Mouse (Mus musculus): Measurements from ENCODE around the gene Slc43a2.
"Not testable (repeated sequence)": the region's sequence is repeated elsewhere in the genome, so short reads cannot be mapped to it uniquely, and the experiment has no call there.

Gene Slc43a2

DNA sequence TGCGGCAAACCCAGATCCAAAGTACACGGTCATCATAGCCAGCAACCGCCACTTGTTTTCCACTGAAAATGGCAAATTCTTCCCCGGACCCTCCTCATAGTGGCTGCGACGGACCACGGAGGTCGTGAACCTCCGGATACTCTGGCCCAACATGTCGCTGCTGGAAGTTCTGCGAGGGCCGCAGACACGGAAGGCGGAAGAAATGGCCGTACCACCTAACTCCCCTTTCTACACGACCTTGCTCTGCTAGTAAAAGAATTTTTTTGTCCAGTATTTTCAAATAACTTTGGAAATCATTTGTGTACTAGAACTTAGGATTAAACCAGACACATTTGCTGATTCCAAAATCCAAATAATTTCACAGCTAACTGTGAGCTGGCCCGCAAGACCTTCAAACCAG lies 68.3 kb downstream of the Slc43a2 start:
- in situ Hi-C loops (cut with MboI), result not testable (repeated sequence)

- in situ Hi-C loops (cut with MboI), result no loop called here
Observed at GRCm38 (mm10) chr11:75604826-75605225, 73.3 kb downstream of the Slc43a2 start.

DNA sequence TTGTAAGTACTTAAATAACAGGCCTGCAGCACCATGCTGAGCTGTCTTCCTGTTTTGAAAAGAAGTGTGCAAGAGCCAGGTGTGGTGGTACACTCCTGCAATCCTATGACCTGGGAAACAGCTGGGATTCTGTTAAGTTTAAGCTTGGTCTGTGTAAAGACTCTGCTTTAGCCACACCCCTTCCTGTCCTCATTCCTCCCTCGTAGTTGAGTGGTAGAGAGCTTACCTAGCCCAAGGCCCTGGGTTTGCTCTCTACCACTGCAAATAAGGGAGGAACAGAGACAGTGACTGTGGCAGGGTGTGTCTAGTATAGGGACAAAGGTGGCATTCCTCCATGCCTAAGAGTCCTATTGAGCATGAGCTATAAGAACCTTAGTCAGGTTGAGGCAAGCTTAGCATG lies 73.8 kb downstream of the Slc43a2 start:
- in situ Hi-C loops (cut with MboI), result no loop called here

GRCm38 (mm10) chr11:75608776-75609175 lies 77.3 kb downstream of the Slc43a2 start:
- in situ Hi-C loops (cut with MboI), result no loop called here

- in situ Hi-C loops (cut with MboI), result no loop called here
Observed at GRCm38 (mm10) chr11:75610021-75610420, 78.5 kb downstream of the Slc43a2 start.

- in situ Hi-C loops (cut with MboI), result no loop called here
Observed at GRCm38 (mm10) chr11:75614769-75615168, 83.3 kb downstream of the Slc43a2 start.

- in situ Hi-C loops (cut with MboI), result no loop called here
Observed at GRCm38 (mm10) chr11:75615556-75615955, 84.1 kb downstream of the Slc43a2 start.

- in situ Hi-C loops (cut with MboI), result no loop called here
Observed at GRCm38 (mm10) chr11:75619133-75619532, 87.6 kb downstream of the Slc43a2 start.

DNA sequence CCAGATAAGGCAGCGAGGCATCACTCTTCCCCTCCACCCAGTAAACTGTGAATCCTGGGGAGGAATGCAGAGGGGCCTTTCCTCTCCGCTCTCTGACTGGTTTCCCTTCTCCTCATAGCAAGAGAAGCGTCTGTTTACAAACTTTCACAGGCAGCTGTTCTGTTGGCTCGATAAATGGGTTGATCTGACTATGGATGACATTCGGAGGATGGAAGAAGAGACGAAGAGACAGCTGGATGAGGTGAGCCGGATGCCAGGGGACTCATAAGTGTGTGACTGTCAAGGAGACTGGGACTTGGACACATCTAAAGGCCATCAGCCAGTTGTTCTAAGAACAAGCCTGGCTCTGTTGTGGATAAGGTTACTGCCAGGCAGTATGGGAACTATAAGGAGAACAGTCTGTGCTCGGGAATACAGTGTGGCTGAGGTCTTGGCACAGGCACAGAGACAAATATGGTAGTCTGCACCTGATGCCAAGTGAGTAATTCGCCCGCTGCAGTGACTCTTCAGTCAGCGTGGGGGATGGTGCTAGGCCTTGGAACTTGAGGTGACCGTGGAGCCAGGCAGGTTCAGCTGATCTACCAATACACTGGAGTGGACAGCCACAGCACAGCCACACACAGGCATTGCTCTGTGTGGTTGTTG lies 88.8 kb downstream of the Slc43a2 start:
- in situ Hi-C loops (cut with MboI), result no loop called here

- in situ Hi-C loops (cut with MboI), result no loop called here
Observed at GRCm38 (mm10) chr11:75621426-75621825, 89.9 kb downstream of the Slc43a2 start.

DNA sequence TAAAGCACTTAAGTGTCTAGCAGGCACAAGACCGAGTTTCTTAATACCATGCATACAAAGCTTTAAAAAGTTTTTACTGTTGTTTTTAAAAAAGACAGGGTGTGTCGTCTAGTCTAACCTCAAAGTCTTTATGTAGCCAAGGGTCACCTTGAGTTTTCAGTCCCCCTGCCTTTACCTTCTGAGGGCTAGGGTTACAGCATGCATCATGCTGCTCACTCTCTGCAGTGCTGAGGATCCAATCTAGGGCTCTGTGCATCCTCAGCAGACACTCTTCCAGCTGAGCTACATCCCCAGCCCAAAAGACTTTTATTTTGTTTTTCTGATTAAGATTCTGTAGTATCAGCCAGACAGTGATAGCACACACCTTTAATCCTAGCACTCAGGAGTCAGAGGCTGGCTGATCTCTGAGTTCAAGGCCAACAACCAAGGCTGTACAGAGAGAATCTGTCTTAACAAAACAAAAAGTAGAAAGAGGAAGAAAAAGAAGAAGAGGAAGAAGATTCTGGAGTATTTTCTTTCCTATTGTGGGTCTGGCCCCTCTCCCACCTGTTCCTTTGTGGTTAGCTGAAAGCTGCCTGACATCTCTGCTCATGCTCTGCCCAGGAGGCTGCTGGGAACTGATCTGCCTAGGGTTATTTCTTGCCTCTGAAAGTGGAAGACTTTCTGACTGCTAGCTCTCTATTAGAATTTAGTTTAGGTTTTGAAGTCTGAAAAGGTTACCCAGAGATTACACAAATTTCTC lies 91.3 kb downstream of the Slc43a2 start:
- in situ Hi-C loops (cut with MboI), result no loop called here

- in situ Hi-C loops (cut with MboI), result no loop called here
Observed at GRCm38 (mm10) chr11:75624102-75624554, 92.6 kb downstream of the Slc43a2 start.

- in situ Hi-C loops (cut with MboI), result no loop called here
Observed at GRCm38 (mm10) chr11:75625820-75626219, 94.3 kb downstream of the Slc43a2 start.

Measured in mature B cell (primary cell).